ENCODE assay signal across 8 mouse cellular contexts in the genomic region with DNA sequence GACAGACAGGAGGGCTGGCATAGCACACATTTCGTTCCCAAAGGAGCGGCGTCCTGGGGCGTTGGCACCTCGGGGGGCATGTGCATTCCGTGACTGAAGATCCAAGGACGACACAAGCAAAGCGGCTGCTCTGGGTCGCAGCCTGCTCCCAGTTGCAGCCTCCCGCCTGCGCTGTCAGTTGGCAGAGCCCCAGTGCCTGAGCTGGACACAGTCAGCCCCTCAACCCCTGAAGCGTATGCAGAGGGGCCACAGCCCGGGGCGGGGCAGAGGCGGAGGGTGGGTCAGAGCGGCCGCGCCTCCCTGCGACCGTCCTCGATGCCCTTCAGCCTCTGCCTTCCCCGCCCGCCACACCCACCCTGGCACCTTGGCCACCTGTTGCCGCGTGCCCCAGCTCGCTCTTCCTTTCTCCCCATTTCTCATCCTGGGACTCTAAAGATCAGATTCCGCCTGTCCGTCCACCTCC. TPM values are rescaled to one million over a fixed set of nuclear protein-coding genes. Genes with fewer than 3 reads are reported as not detected.
DNase-seq lines count a peak whose midpoint lies in the region; ATAC-seq and TF ChIP-seq lines count a peak whose summit lies in the region.

A gene (plus strand): TSS at position 413 of the 463 bp plus-strand sequence.

- H3K9me3 ChIP-seq in CH12.LX (replicated peaks; ENCODE audit: low read length): no peaks in the 10 kb centered on the region
- no peaks in the 10 kb centered on the region for H3K9me3 ChIP-seq in forebrain, postnatal 0 days (ENCODE audit: low read length)
- H3K9me3 ChIP-seq in intestine, embryonic 14.5 days (ENCODE audit: control insufficient read depth, low read length): no peaks in the 10 kb centered on the region

- DNase-seq in CH12.LX (ENCODE audit: extremely low read depth): no peak
- peak; percentile 16 for DNase-seq in R1 (ENCODE audit: low read depth, low spot score)
- DNase-seq in forebrain, postnatal 0 days: no peak
- DNase-seq in intestine, embryonic 14.5 days (ENCODE audit: low spot score): no peak
- DNase-seq in urinary bladder, postnatal 4 days (ENCODE audit: low spot score in 2 of 2): no peak
- DNase-seq in right cerebral cortex, postnatal 25 days: no peak
- no peak for DNase-seq in embryo, embryonic 9.5 days (ENCODE audit: extremely low spot score)

- 4% methylated on average over 27 of the region's 28 CpGs for WGBS in forebrain, postnatal 0 days
- 4% methylated on average over 27 of the region's 28 CpGs for WGBS in intestine, embryonic 14.5 days

- H3K4me1 ChIP-seq in CH12.LX (ENCODE audit: control insufficient read depth in 1 of 2, insufficient read depth in 2 of 2): peaks cover 8% of the 10 kb centered on the region in 2 experiments; a peak in 2 of 4 replicates
- no peaks in the 10 kb centered on the region for H3K4me1 ChIP-seq in forebrain, postnatal 0 days (ENCODE audit: insufficient read depth)
- H3K4me1 ChIP-seq in intestine, embryonic 14.5 days (replicated peaks; ENCODE audit: control insufficient read depth, insufficient read depth, low read length): peaks cover 5% of the 10 kb centered on the region; the same call in 1 of the 2 replicates

- dilution Hi-C loops in CH12.LX (cut with MboI; ENCODE audit: extremely low pct_ligation_motif_present, extremely low pct_unique_long_range_greater_than_20kb, low sequenced_read_pairs): no loop called here

- no peak for ATAC-seq in forebrain, postnatal 0 days
- peak; percentile 22 for ATAC-seq in intestine, embryonic 14.5 days (replicated peaks; ENCODE audit: low FRiP score, low TSS enrichment, low read depth)
- peak; percentile 27; the same call in 1 of the 2 replicates for ATAC-seq in megakaryocyte-erythroid progenitor cell, adult 5-6 weeks (replicated peaks; ENCODE audit: low FRiP score, low TSS enrichment, poor library complexity, severe bottlenecking)

- H3K79me2 ChIP-seq in CH12.LX (replicated peaks; ENCODE audit: control insufficient read depth, extremely low read depth, insufficient read depth, poor library complexity, severe bottlenecking): no peaks in the 10 kb centered on the region

- peaks cover 84% of the 10 kb centered on the region for H3K27me3 ChIP-seq in CH12.LX (replicated peaks)
- peaks cover 48% of the 10 kb centered on the region for H3K27me3 ChIP-seq in forebrain, postnatal 0 days (ENCODE audit: insufficient read depth, low read length)
- H3K27me3 ChIP-seq in intestine, embryonic 14.5 days (replicated peaks; ENCODE audit: control insufficient read depth, insufficient read depth, low read length): peaks cover 53% of the 10 kb centered on the region

- peak within 1 kb of the TSS in 2 of 3 experiments; percentile 44 to 81 for H3K4me3 ChIP-seq in CH12.LX (replicated peaks in 1 of 3; ENCODE audit: low read depth in 2 of 3, low read length in 2 of 3, poor library complexity in 1 of 3)
- H3K4me3 ChIP-seq in forebrain, postnatal 0 days (ENCODE audit: low read depth, low read length): peak within 1 kb of the TSS; percentile 46
- H3K4me3 ChIP-seq in intestine, embryonic 14.5 days (ENCODE audit: low read depth, low read length): peak within 1 kb of the TSS; percentile 70

- in situ Hi-C loops in CH12.LX (cut with MboI; ENCODE audit: low pct_ligation_motif_present, low pct_unique_long_range_greater_than_20kb, low sequenced_read_pairs): loop anchor here (25.0 kb wide), 1 partner anchor 303 kb away; a partner anchor contains a TSS

- TF ChIP-seq CTCF in CH12.LX (conservative IDR thresholded peaks at IDR 0.05 in 1 of 2, IDR thresholded peaks at IDR 0.05 in 1 of 2; ENCODE audit: low read depth in 2 of 2, low read length in 2 of 2): no peak
- no peak for TF ChIP-seq CTCF in forebrain, postnatal 0 days (IDR thresholded peaks at IDR 0.05; ENCODE audit: low read depth)

- no peak for TF ChIP-seq RAD21 in CH12.LX (IDR thresholded peaks at IDR 0.05; ENCODE audit: low read depth, low read length)

- H3K9ac ChIP-seq in CH12.LX (ENCODE audit: insufficient read depth, low read depth): no peak within 1 kb of the TSS
- peak within 1 kb of the TSS; percentile 35; the same call in 1 of the 2 replicates for H3K9ac ChIP-seq in forebrain, postnatal 0 days
- peak within 1 kb of the TSS; percentile 50 for H3K9ac ChIP-seq in intestine, embryonic 14.5 days (ENCODE audit: low read length)

- H3K4me2 ChIP-seq in CH12.LX (ENCODE audit: insufficient read depth, low read depth, poor library complexity, severe bottlenecking): peak within 1 kb of the TSS; percentile 62
- H3K4me2 ChIP-seq in forebrain, postnatal 0 days (ENCODE audit: low read depth): peak within 1 kb of the TSS; percentile 66
- peak within 1 kb of the TSS; percentile 93 for H3K4me2 ChIP-seq in intestine, embryonic 14.5 days (ENCODE audit: low read length)

- H3K36me3 ChIP-seq in CH12.LX (replicated peaks in 1 of 2; ENCODE audit: control insufficient read depth in 1 of 2, insufficient read depth in 1 of 2, low read length in 1 of 2): no peaks in the 10 kb centered on the region
- no peaks in the 10 kb centered on the region for H3K36me3 ChIP-seq in forebrain, postnatal 0 days (ENCODE audit: insufficient read depth)
- no peaks in the 10 kb centered on the region for H3K36me3 ChIP-seq in intestine, embryonic 14.5 days (ENCODE audit: control insufficient read depth, insufficient read depth, low read length)

- no peak for TF ChIP-seq EP300 in CH12.LX (IDR thresholded peaks at IDR 0.05; ENCODE audit: low read length)

- H3K27ac ChIP-seq in CH12.LX (ENCODE audit: insufficient read depth, low read depth): no peak within 1 kb of the TSS
- H3K27ac ChIP-seq in forebrain, postnatal 0 days (ENCODE audit: low read depth, low read length): no peak within 1 kb of the TSS
- no peak within 1 kb of the TSS for H3K27ac ChIP-seq in intestine, embryonic 14.5 days (ENCODE audit: low read depth)

- no peak for TF ChIP-seq POLR2A in CH12.LX (IDR thresholded peaks at IDR 0.05; ENCODE audit: low read depth, low read length)

TF ChIP-seq in CH12.LX, 34 proteins besides CTCF, POLR2A, EP300 and RAD21:
- TF ChIP-seq ELF1 (IDR thresholded peaks at IDR 0.05; ENCODE audit: low read depth, low read length) (no peak), PAX5 (IDR thresholded peaks at IDR 0.05; ENCODE audit: low read length) (no peak), MAZ (IDR thresholded peaks at IDR 0.05; ENCODE audit: low read depth, low read length) (no peak), NELFE (IDR thresholded peaks at IDR 0.05; ENCODE audit: low read depth, low read length) (no peak)

RNA-seq across cellular contexts. Expression of the gene that starts here (rescaled TPM):
- total RNA-seq in CH12.LX (2012; rRNA removed): not detected in 2 replicates
- not detected in 2 replicates for total RNA-seq in CH12.LX (2014; rRNA removed)
- not detected in 2 replicates for polyA plus RNA-seq in CH12.LX (2012; ENCODE audit: insufficient read length, low read depth)
- 0.92 and 1.7 TPM in 2 replicates for total RNA-seq in forebrain, postnatal 0 days (2014; rRNA removed)
- polyA plus RNA-seq in forebrain, postnatal 0 days (2015; fragmentation: Nextera tagmentation; extraction: Ambion mirVana): 1.9 and 2.0 TPM in 2 replicates
- polyA plus RNA-seq in intestine, embryonic 14.5 days (2014; fragmentation: Nextera tagmentation; extraction: Ambion mirVana): 6.0 and 7.6 TPM in 2 replicates
- not detected in 2 replicates for total RNA-seq in megakaryocyte-erythroid progenitor cell, adult 5-6 weeks (2014; fragmentation: Nextera tagmentation)
- total RNA-seq in megakaryocyte-erythroid progenitor cell, adult 5-6 weeks (2017): not detected in 2 replicates

Comparison
In these comparisons a context has a peak if more than half of its experiments do, and no peak if none do; other contexts are left out.
1. Peak in ATAC-seq in megakaryocyte-erythroid progenitor cell, adult 5-6 weeks; RNA of the gene not detected or under 1 TPM.